ENCODE assay signal across 26 mouse cellular contexts in genomic region chr2:58309695-58310094, GRCm38 (mm10). TPM values are rescaled to one million over a fixed set of nuclear protein-coding genes. Genes with fewer than 3 reads are reported as not detected.
"Had no signal": no experiment of that assay in that cellular context is flagged by ENCODE, and none has a peak within 500 bp of the region (broad histone marks: within the 10 kb centered on the region; RNA-seq: fewer than 3 reads in every experiment).

No protein-coding gene starts in this region.

- H3K36me3 ChIP-seq: heart, embryonic 10.5 days; heart, embryonic 12.5 days; hindbrain, embryonic 10.5 days; hindbrain, embryonic 12.5 days; intestine, embryonic 15.5 days; limb, embryonic 13.5 days; limb, embryonic 15.5 days; liver, embryonic 12.5 days had no signal

- H3K4me2 ChIP-seq: heart, embryonic 12.5 days; hindbrain, embryonic 12.5 days; hindbrain, embryonic 14.5 days; intestine, embryonic 15.5 days; limb, embryonic 13.5 days; limb, embryonic 15.5 days; liver, embryonic 12.5 days had no signal

- ATAC-seq: hindbrain, embryonic 16.5 days; inflammation-experienced regulatory T-cells, adult 6 months; intestine, embryonic 15.5 days; intestine, postnatal 0 days; liver, embryonic 12.5 days had no signal

- H3K27me3 ChIP-seq: heart, embryonic 12.5 days; hindbrain, embryonic 12.5 days; intestine, embryonic 15.5 days; limb, embryonic 13.5 days; limb, embryonic 15.5 days; liver, embryonic 12.5 days had no signal

- H3K4me1 ChIP-seq: heart, embryonic 10.5 days; hindbrain, embryonic 10.5 days; hindbrain, embryonic 12.5 days; intestine, embryonic 15.5 days; limb, embryonic 13.5 days; limb, embryonic 15.5 days; liver, embryonic 12.5 days had no signal

- H3K27ac ChIP-seq: heart, embryonic 10.5 days; hindbrain, embryonic 10.5 days; hindbrain, embryonic 12.5 days; hindbrain, embryonic 14.5 days; intestine, embryonic 15.5 days; left cerebral cortex, adult 2 months; limb, embryonic 13.5 days; limb, embryonic 15.5 days; liver, embryonic 12.5 days had no signal

- H3K9ac ChIP-seq: heart, embryonic 12.5 days; hindbrain, embryonic 12.5 days; hindbrain, embryonic 14.5 days; intestine, embryonic 15.5 days; limb, embryonic 13.5 days; limb, embryonic 15.5 days; liver, embryonic 12.5 days had no signal

- DNase-seq: gastrocnemius, postnatal 14 days; gastrocnemius, postnatal 36 days; heart, adult 18-20 months; heart, postnatal 10 days; heart, postnatal 4 days; kidney, adult 18-20 months; kidney, adult 8-10 months; kidney, postnatal 10 days; kidney, postnatal 25 days; kidney, postnatal 4 days; left cerebral cortex, postnatal 4 days had no signal

- H3K9me3 ChIP-seq: heart, embryonic 10.5 days; heart, embryonic 12.5 days; hindbrain, embryonic 10.5 days; hindbrain, embryonic 12.5 days; intestine, embryonic 15.5 days; limb, embryonic 13.5 days; limb, embryonic 15.5 days; liver, embryonic 12.5 days had no signal

- H3K4me3 ChIP-seq: heart, embryonic 10.5 days; heart, embryonic 12.5 days; hindbrain, embryonic 10.5 days; hindbrain, embryonic 12.5 days; intestine, embryonic 15.5 days; left cerebral cortex, adult 2 months; limb, embryonic 13.5 days; limb, embryonic 15.5 days; liver, embryonic 12.5 days had no signal

RNA-seq across cellular contexts. Expression of gene Acvr1c, which starts 48.0 kb away (rescaled TPM):
- polyA plus RNA-seq: limb, embryonic 11.5 days; liver, adult 2 months had no signal
